Mouse (Mus musculus): ENCODE measurements around the gene Sap18b.
"Not testable (repeated sequence)": the region's sequence is repeated elsewhere in the genome, so short reads cannot be mapped to it uniquely, and the experiment has no call there.

DNA sequence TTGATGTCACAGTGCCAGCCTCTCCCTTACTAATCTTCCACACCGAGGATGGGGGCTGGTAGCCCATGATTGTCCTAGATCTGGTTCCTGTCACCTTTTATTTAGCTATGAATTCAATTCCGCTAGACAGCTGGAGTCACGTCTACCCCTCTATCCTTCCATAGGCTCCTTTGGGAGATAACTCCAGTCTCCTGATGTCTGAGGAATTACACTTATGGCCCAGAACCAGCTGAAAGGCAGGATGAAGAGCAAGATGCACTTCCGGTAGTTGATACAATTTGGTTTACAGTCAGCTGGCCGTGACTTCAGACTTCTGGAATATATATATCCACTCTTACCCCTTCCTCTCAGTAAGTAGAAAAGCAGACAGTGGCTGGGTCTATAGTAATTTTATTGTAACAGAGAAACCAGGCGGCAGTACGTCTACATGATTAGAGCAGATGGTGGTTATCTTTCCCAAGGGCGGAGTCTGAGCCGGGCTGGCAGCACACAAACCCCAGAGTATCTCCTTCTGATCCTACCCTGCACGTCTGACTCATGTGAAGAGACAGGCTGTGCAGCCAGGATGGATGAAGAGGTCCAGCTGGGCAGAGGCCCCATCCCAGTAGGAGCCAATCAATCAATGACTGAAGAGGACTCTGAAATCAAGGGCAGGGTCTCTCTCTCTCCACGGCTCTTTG lies 38.8 kb downstream of the Sap18b start:
- not testable (repeated sequence) for TF ChIP-seq POLR2A (IDR thresholded peaks at IDR 0.05; ENCODE audit: low read depth, low read length); CTCF (conservative IDR thresholded peaks at IDR 0.05; ENCODE audit: insufficient read depth, insufficient read length, low read depth, low read length)

Data from kidney, adult 2 months (tissue).